Mouse (Mus musculus): Measurements from ENCODE around the gene Apbb2.

Gene Apbb2

GRCm38 (mm10) chr5:66415700-66416543 is 202.7 kb downstream of the Apbb2 start:
- no peak for DNase-seq (ENCODE audit: low read depth, low spot score)

DNA sequence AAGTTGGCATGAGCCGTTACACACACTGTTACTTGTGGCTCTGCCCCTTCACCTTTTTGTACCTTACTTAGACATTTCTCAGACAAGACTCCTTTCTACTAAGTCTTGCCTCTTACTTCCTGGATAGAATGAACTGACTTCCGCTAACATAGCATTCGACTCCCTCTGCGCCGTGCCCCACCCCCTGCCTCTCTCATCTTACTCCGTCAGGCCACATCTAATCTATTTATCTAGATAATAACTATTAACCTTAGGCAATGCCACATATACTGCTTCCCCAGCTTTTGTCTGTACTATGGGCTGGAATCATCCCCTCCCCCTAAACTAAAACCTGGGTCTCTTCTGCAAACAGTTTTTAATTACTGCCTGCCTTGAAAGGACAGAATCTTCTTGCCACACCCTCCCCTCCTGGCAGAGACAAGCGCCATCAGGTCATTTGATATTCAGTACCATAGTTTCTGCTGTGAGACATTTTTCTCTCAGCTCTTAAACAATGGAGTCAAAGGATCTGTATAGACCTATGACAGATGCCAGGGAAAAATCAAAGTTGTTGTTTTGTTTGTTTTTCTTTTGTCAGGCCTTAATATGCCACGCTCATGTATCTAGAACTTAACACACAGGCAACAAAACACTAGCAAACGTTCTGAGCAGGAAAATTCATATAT is 203.4 kb downstream of the Apbb2 start:
- no peak for DNase-seq (ENCODE audit: low read depth, low spot score)

- no peak for DNase-seq (ENCODE audit: low read depth, low spot score)
Observed at GRCm38 (mm10) chr5:66413402-66413801, 205.2 kb downstream of the Apbb2 start.

DNA sequence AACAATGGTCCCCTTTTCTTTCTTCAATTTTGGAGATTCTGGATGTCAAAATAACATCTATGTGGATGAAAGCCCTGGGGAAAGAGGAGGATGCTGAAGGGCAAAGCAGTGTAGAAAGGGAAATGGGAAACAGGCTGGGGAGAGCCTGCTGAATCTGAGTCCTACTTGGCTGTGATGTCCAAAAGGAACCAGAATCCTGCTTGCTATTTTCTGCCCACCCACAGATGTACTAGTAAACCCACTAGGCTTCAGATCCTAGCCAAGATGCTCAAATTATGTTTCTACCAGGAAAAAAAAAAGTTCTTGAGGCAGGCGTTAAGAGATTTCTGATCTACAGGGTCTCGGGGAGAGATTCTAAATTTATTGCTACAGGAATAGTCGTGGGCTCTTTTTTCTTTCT is 205.8 kb downstream of the Apbb2 start:
- no peak for DNase-seq (ENCODE audit: low read depth, low spot score)

- DNase-seq (ENCODE audit: low read depth, low spot score), result no peak
Observed at GRCm38 (mm10) chr5:66408546-66408945, 210.0 kb downstream of the Apbb2 start.

DNA sequence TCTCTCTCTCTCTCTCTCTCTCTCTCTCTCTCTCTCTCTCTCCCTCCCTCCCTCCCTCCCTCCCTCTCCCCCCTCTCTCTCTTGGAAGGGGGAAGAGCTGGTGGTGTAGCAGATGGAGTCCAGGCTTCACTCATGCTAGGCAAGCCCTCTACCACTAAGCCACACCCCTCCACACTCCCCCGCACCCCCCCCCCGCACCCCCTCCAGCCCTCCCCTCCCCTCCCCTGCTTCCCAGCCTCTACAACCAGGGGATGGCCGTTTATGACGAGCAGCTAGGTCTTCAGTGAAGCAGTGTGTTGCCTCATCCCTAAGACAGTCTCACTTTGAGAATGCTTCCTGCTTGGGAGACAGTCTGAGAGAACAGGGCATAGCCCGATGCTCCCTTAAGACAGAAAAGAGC is 210.6 kb downstream of the Apbb2 start:
- DNase-seq (ENCODE audit: low read depth, low spot score), result no peak

DNA sequence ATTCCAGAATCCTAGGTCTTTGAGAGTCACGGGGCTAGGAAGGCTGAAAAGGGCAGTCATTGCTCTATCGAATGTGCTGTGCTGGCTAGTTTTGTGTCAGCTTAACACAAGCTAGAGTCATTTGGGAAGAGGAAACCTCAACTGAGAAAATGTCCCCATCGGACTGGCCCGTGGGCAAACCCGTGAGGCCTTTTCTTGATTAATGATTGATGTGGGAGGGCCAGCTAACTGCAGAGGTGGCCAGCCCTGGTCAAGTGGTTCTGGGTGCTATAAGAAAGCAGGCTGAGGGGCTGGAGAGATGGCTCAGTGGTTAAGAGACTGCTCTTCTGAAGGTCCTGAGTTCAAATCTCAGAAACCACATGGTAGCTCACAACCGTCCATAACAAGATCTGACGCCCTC is 212.2 kb downstream of the Apbb2 start:
- DNase-seq (ENCODE audit: low read depth, low spot score), result no peak

- DNase-seq (ENCODE audit: low read depth, low spot score), result no peak
Observed at GRCm38 (mm10) chr5:66405731-66406399, 212.7 kb downstream of the Apbb2 start.

DNA sequence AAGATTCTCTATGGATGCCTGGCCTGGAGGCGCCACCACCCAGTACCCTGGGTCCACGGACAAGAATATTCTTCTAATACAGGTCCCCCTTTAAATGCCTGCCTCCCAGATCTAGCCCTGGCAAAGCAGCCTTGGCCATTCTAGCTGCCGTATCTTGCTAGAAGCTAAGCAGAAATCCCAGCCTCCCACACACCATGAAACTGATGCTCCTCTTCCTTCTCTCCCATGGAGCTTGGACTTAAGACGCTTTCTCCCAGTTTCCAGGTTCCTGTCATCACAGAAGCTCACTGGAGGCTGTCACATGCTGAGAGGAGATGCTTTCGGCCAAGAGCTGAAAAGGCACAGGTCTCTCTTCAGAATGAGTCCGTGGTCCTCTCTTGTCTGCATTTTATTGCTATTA is 213.3 kb downstream of the Apbb2 start:
- no peak for DNase-seq (ENCODE audit: low read depth, low spot score)

- no peak for DNase-seq (ENCODE audit: low read depth, low spot score)
Observed at GRCm38 (mm10) chr5:66400563-66400962, 218.0 kb downstream of the Apbb2 start.

GRCm38 (mm10) chr5:66399264-66399620 is 219.3 kb downstream of the Apbb2 start:
- DNase-seq (ENCODE audit: low read depth, low spot score), result no peak

GRCm38 (mm10) chr5:66398530-66399263 is 219.9 kb downstream of the Apbb2 start:
- DNase-seq (ENCODE audit: low read depth, low spot score), result no peak

DNA sequence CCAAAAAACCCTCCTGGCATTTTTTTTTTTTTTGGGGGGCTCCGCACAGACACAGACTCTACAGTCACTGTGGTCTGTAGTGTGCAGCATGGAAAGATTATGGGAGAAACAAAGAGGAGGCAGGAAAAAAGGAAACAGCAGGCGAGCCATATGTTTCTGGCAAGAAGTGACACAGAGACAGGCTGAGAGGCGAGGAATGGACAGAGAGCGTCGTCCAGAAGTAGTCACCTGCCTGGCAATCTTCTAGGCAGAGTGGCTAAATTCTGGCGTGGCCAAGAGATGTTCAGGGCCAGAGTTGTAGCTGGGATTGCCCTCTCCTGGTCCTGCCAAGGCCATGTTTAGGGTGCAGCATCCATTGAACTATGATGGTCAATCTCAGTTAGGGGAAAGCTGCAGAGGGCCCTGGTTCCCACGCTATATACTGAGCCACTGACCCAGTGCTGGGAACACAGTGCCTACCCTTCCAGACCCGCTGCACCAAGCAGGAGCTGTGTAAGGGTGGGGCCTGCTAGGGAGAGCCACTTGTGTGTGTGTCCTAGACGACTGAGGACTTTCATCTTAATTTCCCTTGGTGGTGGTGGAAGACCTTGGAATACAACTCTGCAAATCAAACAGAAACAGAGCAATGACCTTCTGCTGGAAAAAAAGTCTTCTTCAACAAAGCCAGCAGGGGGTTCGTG is 224.7 kb downstream of the Apbb2 start:
- no peak for DNase-seq (ENCODE audit: low read depth, low spot score)

DNA sequence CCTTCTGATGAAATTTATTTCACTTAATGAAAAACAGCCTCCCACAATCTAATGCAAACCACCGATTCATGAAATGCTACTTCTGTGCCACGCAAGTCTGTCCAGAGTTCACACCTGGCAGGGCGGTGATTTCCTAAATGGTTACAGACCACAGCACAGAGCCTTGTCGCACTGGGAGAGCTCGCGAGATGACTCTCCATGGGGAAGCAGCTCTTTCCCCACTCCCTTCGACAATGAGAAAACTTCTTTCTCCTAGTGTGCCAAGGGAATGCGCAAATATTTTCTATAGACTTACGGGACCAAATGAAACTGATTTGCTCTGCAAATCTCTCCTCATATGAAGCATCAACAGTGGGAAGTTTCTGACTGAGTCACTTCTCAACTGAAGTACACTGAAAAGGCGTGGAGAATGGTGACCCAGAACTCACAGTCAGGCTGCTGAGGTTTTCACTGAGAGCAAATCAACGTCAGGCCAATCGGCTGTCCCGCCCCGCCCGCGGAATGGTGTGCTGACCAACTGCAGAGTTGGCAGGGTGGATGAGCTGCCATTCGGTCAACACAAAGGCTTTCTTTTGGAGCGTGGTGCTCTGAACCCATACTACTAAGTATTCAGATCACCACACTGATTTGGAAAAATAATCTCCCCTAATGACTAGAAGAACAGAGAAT is 225.6 kb downstream of the Apbb2 start:
- no peak for DNase-seq (ENCODE audit: low read depth, low spot score)

DNA sequence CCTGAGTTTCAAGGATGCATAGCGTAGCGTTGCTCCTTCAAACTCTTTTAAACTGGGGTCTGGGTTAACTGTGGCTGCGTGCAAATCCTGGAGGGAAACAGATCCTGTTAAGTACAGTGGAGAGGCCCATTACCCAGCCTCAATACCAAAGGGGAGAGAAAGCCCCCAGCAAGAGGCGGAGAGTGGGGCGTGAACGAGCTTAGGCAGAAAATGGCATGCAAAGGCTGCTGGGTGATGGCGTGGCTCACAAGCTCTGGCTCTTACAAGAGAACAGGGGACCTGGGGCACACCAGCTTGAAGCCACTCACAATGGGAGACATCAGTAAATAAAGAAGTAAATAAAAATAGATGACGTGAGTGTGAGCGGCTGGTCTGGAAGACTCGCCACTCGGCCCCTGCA is 226.8 kb downstream of the Apbb2 start:
- DNase-seq (ENCODE audit: low read depth, low spot score), result no peak

DNA sequence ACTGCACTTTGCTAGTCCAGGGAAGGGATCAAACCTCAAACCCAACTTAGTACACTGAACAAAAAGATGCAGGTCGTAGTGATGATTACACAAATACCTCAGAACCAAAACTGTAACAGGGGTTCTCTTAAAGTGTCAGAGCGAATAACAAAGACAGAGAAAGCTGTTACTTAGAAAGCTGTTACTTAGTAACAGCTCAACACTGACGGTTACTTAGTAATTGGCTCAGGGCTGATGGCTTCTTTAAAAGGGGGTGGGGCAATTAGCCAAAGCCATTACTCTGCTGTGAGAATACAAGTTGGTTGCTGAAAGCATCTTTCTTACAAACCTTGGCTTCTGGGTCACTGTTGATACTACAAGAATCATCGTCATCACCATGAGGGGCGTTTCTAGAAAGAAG is 227.3 kb downstream of the Apbb2 start:
- DNase-seq (ENCODE audit: low read depth, low spot score), result no peak

GRCm38 (mm10) chr5:66390567-66390966 is 228.0 kb downstream of the Apbb2 start:
- no peak for DNase-seq (ENCODE audit: low read depth, low spot score)

- DNase-seq (ENCODE audit: low read depth, low spot score), result no peak
Observed at GRCm38 (mm10) chr5:66387481-66387880, 231.1 kb downstream of the Apbb2 start.

- peak; percentile 27 for DNase-seq (ENCODE audit: low read depth, low spot score)
Observed at GRCm38 (mm10) chr5:66385636-66386035, 232.9 kb downstream of the Apbb2 start.

GRCm38 (mm10) chr5:66384806-66385446 is 233.7 kb downstream of the Apbb2 start:
- no peak for DNase-seq (ENCODE audit: low read depth, low spot score)

All from retina, postnatal 7 days (tissue).